Mouse (Mus musculus) olfactory bulb, adult 2 months (tissue): ENCODE results near the gene Myh4. TPM values are rescaled to one million over a fixed set of nuclear protein-coding genes. Genes with fewer than 3 reads are reported as not detected.

Source experiments
- H3K27ac ChIP-seq: fragments of 200-500 bp; 2 replicates; pipeline ENCODE4 v1.5.1; 2012; ENCODE audit warnings: low read depth, low read length; ENCODE audit not compliant: insufficient read depth
- H3K4me1 ChIP-seq: fragments of 200-500 bp; 2 replicates; pipeline ENCODE4 v1.6.1; 2012; ENCODE audit warnings: low read length; ENCODE audit not compliant: control insufficient read depth, insufficient read depth
- H3K4me3 ChIP-seq: fragments of 200-500 bp; 2 replicates; pipeline ENCODE4 v1.5.1; 2012; ENCODE audit warnings: mild to moderate bottlenecking, low read depth, low read length, moderate library complexity; ENCODE audit not compliant: insufficient read depth
- CTCF ChIP-seq: fragments of 200-500 bp; IDR thresholded peaks from 2 replicates; pipeline ENCODE4 v1.5.1; 2012; ENCODE audit warnings: low read depth, mild to moderate bottlenecking, low read length, moderate library complexity; ENCODE audit not compliant: insufficient read depth
- POLR2A ChIP-seq: fragments of 200-500 bp; IDR thresholded peaks from 2 replicates; pipeline ENCODE4 v1.6.1; 2012; ENCODE audit warnings: mild to moderate bottlenecking, low read depth, low read length, moderate library complexity; ENCODE audit not compliant: insufficient read depth
- WGBS: fragments of 180-500 bp; shearing (Covaris S2); methylation state at CpG from one replicate; pipeline ENCODE4 v1.1.7; 2018; 5-methylcytosine and 5-hydroxymethylcytosine counted together
- polyA plus RNA-seq: library from polyadenylated mRNA; stranded (reverse); fragments of >200 nt; gene quantifications from 2 replicates; pipeline ENCODE4 v1.2.4, GENCODE M21; 2012; ENCODE audit warnings: low replicate concordance; ENCODE audit not compliant: missing spikeins, insufficient read depth, insufficient read length

Gene Myh4
- not detected in 2 replicates for polyA plus RNA-seq

GRCm38 (mm10) chr11:67237481-67238079 lies at the start of gene Myh4:
Gene Myh4 (plus strand): TSS chr11:67238029.
- TF ChIP-seq POLR2A: no peak
- no peak for TF ChIP-seq CTCF
- Histone ChIP-seq H3K27ac (no peak within 1 kb of the TSS), H3K4me1 (no peaks in the 10 kb centered on the region), H3K4me3 (no peak within 1 kb of the TSS)
- WGBS: 67% methylated on average over 5 of the region's 5 CpGs

GRCm38 (mm10) chr11:67190316-67190715 lies 47.5 kb upstream of the Myh4 start:
- 72% methylated on average over 10 of the region's 10 CpGs for WGBS
- TF ChIP-seq CTCF: no peak
- TF ChIP-seq POLR2A: no peak
- Histone ChIP-seq H3K27ac (no peak overlapping the region), H3K4me1 (no peaks in the 10 kb centered on the region), H3K4me3 (no peak overlapping the region)

- TF ChIP-seq CTCF: no peak
- TF ChIP-seq POLR2A: no peak
- H3K27ac ChIP-seq: no peak overlapping the region
These were observed 47.0 kb upstream of the Myh4 start for GRCm38 (mm10) chr11:67190814-67191213.

GRCm38 (mm10) chr11:67191496-67191895 lies 46.3 kb upstream of the Myh4 start:
- WGBS: 91% methylated on average over 14 of the region's 14 CpGs
- no peak overlapping the region for H3K4me3 ChIP-seq
- no peak for TF ChIP-seq POLR2A
- TF ChIP-seq CTCF: no peak
- H3K4me1 ChIP-seq: no peaks in the 10 kb centered on the region
- H3K27ac ChIP-seq: no peak overlapping the region

More at GRCm38 (mm10) chr11:67190814-67191213, 47.0 kb upstream of the Myh4 start:
- no peak overlapping the region for H3K4me3 ChIP-seq
- 80% methylated on average over 2 of the region's 2 CpGs for WGBS
- no peaks in the 10 kb centered on the region for H3K4me1 ChIP-seq

- no peaks in the 10 kb centered on the region for H3K4me1 ChIP-seq
- 49% methylated on average over 1 of the region's 1 CpGs for WGBS
These were observed 38.5 kb upstream of the Myh4 start for GRCm38 (mm10) chr11:67199321-67199720.

GRCm38 (mm10) chr11:67199752-67200151 lies 38.1 kb upstream of the Myh4 start, which contains the start of gene Myh1:
Gene Myh1 (plus strand): TSS chr11:67200052.
- no peak for TF ChIP-seq POLR2A
- 74% methylated on average over 4 of the region's 4 CpGs for WGBS
- H3K4me3 ChIP-seq: no peak within 1 kb of the TSS
- no peaks in the 10 kb centered on the region for H3K4me1 ChIP-seq
- no peak within 1 kb of the TSS for H3K27ac ChIP-seq

More at GRCm38 (mm10) chr11:67199321-67199720, 38.5 kb upstream of the Myh4 start:
- Histone ChIP-seq H3K4me3 (no peak overlapping the region), H3K27ac (no peak overlapping the region)
- TF ChIP-seq POLR2A (no peak), CTCF (no peak)

GRCm38 (mm10) chr11:67204766-67205165 lies 33.1 kb upstream of the Myh4 start:
- TF ChIP-seq CTCF (no peak), POLR2A (no peak)
- 63% methylated on average over 3 of the region's 3 CpGs for WGBS
- no peaks in the 10 kb centered on the region for H3K4me1 ChIP-seq
- H3K27ac ChIP-seq: no peak overlapping the region
- no peak overlapping the region for H3K4me3 ChIP-seq

GRCm38 (mm10) chr11:67221803-67222202 lies 16.0 kb upstream of the Myh4 start:
- H3K27ac ChIP-seq: no peak overlapping the region
- no peaks in the 10 kb centered on the region for H3K4me1 ChIP-seq
- TF ChIP-seq CTCF: no peak
- no peak for TF ChIP-seq POLR2A
- 82% methylated on average over 8 of the region's 8 CpGs for WGBS
- H3K4me3 ChIP-seq: no peak overlapping the region

GRCm38 (mm10) chr11:67224466-67224865 lies 13.4 kb upstream of the Myh4 start:
- H3K4me1 ChIP-seq: no peaks in the 10 kb centered on the region
- H3K27ac ChIP-seq: no peak overlapping the region
- 85% methylated on average over 3 of the region's 3 CpGs for WGBS
- TF ChIP-seq POLR2A (no peak), CTCF (no peak)
- H3K4me3 ChIP-seq: no peak overlapping the region
